Mouse (Mus musculus) ES-Bruce4 (cell line): ENCODE measurements around the gene Dlgap3.

Experiments
- EP300 ChIP-seq: IDR thresholded peaks from 2 replicates; pipeline ENCODE4 v1.6.1; 2011; ENCODE audit warnings: low read depth, low read length; ENCODE audit not compliant: insufficient read depth
- POLR2A ChIP-seq: IDR thresholded peaks from one replicate; pipeline ENCODE4 v1.8.1; 2011; ENCODE audit warnings: low read length; ENCODE audit not compliant: insufficient read depth

GRCm38 (mm10) chr4:127153345-127153744 is 15.7 kb upstream of the Dlgap3 start:
- no peak for TF ChIP-seq EP300
- TF ChIP-seq POLR2A = no peak
